Mouse (Mus musculus): ENCODE results near the gene Aif1l. TPM values are rescaled to one million over a fixed set of nuclear protein-coding genes. Genes with fewer than 3 reads are reported as not detected.
"Not testable (repeated sequence)": the region's sequence is repeated elsewhere in the genome, so short reads cannot be mapped to it uniquely, and the experiment has no call there.

Gene Aif1l
- polyA plus RNA-seq, 1 experiment from 2014 or later = 53.5 TPM

DNA sequence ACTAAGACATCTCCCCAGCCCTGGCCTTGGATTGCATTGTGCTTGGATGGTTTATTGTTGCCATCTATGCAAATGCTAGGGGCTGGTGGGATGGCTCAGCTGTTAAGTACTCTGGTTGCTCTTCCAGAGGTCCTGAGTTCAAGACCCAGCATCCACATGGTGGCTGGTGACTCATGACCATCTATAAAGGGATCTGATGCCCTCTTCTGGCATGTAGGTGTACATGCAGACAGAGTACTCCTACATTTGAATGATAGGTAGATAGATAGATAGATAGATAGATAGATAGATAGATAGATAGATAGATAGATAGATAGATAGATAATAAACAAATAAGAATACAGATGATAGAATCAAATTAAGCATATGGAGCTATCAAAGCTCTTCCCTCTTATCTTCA is 35.7 kb upstream of the Aif1l start:
- ATAC-seq (ENCODE audit: insufficient read depth, low FRiP score, low TSS enrichment); H3K27me3 ChIP-seq (ENCODE audit: control insufficient read depth, insufficient read depth, low read length); H3K36me3 ChIP-seq (ENCODE audit: control insufficient read depth, insufficient read depth, low read length); H3K27ac ChIP-seq (ENCODE audit: low read depth, low read length); H3K9ac ChIP-seq (ENCODE audit: low read length); H3K4me2 ChIP-seq (ENCODE audit: low read depth); H3K4me3 ChIP-seq (ENCODE audit: low read depth, low read length); H3K9me3 ChIP-seq (ENCODE audit: control insufficient read depth, low read length); H3K4me1 ChIP-seq (ENCODE audit: control insufficient read depth, insufficient read depth, low read length); DNase-seq (ENCODE audit: low spot score): not testable (repeated sequence)

- ATAC-seq (ENCODE audit: insufficient read depth, low FRiP score, low TSS enrichment) (no peak), DNase-seq (ENCODE audit: low spot score) (peak; percentile 84)
- Histone ChIP-seq H3K4me3 (ENCODE audit: low read depth, low read length) (no peak overlapping the region), H3K4me2 (ENCODE audit: low read depth) (no peak overlapping the region), H3K4me1 (ENCODE audit: control insufficient read depth, insufficient read depth, low read length) (no peaks in the 10 kb centered on the region), H3K27ac (ENCODE audit: low read depth, low read length) (no peak overlapping the region), H3K27me3 (ENCODE audit: control insufficient read depth, insufficient read depth, low read length) (no peaks in the 10 kb centered on the region), H3K9me3 (ENCODE audit: control insufficient read depth, low read length) (no peaks in the 10 kb centered on the region), H3K9ac (ENCODE audit: low read length) (no peak overlapping the region), H3K36me3 (ENCODE audit: control insufficient read depth, insufficient read depth, low read length) (no peaks in the 10 kb centered on the region)
- 22% methylated on average over 4 of the region's 4 CpGs for WGBS
Measured at GRCm38 (mm10) chr2:31915112-31915511, 34.8 kb upstream of the Aif1l start.

DNA sequence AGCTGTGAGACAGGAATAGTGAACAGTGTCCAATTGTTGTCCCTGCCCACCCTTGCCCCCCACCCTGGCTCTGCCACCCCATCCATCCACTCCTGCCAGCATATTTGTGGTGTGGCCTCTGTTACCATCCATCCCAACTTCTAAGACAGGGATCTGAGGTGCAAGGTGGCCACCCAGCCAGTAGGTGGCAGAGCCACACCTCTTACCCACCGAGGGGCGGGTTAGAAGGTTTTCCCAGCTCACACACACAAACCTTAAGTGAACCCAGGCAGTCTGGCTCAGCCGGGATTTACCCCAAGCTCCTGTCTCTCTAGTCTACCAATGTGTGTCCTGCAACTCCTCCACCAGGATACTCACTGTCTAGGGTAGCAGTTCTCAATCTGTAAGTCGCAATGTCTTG is 32.3 kb upstream of the Aif1l start:
- H3K36me3 ChIP-seq (ENCODE audit: control insufficient read depth, insufficient read depth, low read length) = no peaks in the 10 kb centered on the region
- H3K4me3 ChIP-seq (ENCODE audit: low read depth, low read length) = no peak overlapping the region
- 27% methylated on average over 4 of the region's 4 CpGs for WGBS
- no peak overlapping the region for H3K9ac ChIP-seq (ENCODE audit: low read length)
- H3K4me2 ChIP-seq (ENCODE audit: low read depth) = no peak overlapping the region
- H3K4me1 ChIP-seq (ENCODE audit: control insufficient read depth, insufficient read depth, low read length) = no peaks in the 10 kb centered on the region
- no peak for ATAC-seq (ENCODE audit: insufficient read depth, low FRiP score, low TSS enrichment)
- H3K27ac ChIP-seq (ENCODE audit: low read depth, low read length) = no peak overlapping the region
- H3K27me3 ChIP-seq (ENCODE audit: control insufficient read depth, insufficient read depth, low read length) = no peaks in the 10 kb centered on the region
- no peaks in the 10 kb centered on the region for H3K9me3 ChIP-seq (ENCODE audit: control insufficient read depth, low read length)
- peak; percentile 45 for DNase-seq (ENCODE audit: low spot score)

DNA sequence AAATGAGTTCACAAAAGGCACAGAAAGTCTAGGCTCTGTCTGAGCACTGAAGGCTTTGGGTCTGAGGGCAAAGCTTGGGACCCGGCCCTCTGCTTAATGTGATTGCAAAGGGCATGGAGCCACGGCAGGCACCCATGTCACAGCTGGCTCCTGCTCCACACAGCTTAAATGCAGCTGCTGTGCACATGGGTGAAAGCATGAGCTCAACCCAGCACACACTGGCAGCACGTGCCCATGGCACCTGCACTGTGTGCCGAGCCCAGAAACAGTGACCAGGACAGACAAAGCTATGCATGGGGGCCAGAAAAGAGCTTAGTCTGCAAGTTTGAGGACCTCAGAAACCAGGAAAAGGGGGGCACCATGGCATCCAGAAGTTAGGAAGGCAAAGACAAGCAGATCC is 26.3 kb upstream of the Aif1l start:
- Histone ChIP-seq H3K27ac (ENCODE audit: low read depth, low read length) (no peak overlapping the region), H3K27me3 (ENCODE audit: control insufficient read depth, insufficient read depth, low read length) (no peaks in the 10 kb centered on the region), H3K4me1 (ENCODE audit: control insufficient read depth, insufficient read depth, low read length) (no peaks in the 10 kb centered on the region), H3K9ac (ENCODE audit: low read length) (no peak overlapping the region), H3K36me3 (ENCODE audit: control insufficient read depth, insufficient read depth, low read length) (no peaks in the 10 kb centered on the region), H3K4me3 (ENCODE audit: low read depth, low read length) (no peak overlapping the region), H3K4me2 (ENCODE audit: low read depth) (no peak overlapping the region), H3K9me3 (ENCODE audit: control insufficient read depth, low read length) (no peaks in the 10 kb centered on the region)
- no peak for DNase-seq (ENCODE audit: low spot score)
- 90% methylated on average over 4 of the region's 4 CpGs for WGBS
- ATAC-seq (ENCODE audit: insufficient read depth, low FRiP score, low TSS enrichment) = no peak

DNA sequence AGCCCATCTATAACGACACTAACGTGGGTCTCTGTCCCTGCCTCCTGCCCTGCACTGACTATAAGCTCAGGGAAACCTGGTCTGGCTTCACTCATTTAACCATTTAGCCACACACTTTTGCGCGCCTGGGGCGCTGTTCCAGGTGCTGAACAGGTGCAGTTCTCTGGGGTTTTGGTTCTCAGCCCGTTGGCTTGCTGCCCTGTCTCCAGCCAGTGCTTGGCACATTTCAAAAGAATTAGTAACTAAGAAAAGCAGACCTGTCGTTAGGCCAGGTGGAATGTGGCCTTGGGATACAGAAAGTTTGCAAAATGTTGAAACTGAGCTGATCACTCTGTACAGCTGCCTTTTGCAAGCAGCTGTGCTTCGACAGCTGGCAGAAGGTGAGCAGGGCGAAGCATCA is 25.1 kb upstream of the Aif1l start:
- 34% methylated on average over 9 of the region's 9 CpGs for WGBS
- no peak for DNase-seq (ENCODE audit: low spot score)
- no peak overlapping the region for H3K9ac ChIP-seq (ENCODE audit: low read length)
- ATAC-seq (ENCODE audit: insufficient read depth, low FRiP score, low TSS enrichment) = no peak
- H3K36me3 ChIP-seq (ENCODE audit: control insufficient read depth, insufficient read depth, low read length) = no peaks in the 10 kb centered on the region
- no peaks in the 10 kb centered on the region for H3K27me3 ChIP-seq (ENCODE audit: control insufficient read depth, insufficient read depth, low read length)
- H3K9me3 ChIP-seq (ENCODE audit: control insufficient read depth, low read length) = no peaks in the 10 kb centered on the region
- no peak overlapping the region for H3K4me2 ChIP-seq (ENCODE audit: low read depth)
- H3K27ac ChIP-seq (ENCODE audit: low read depth, low read length) = no peak overlapping the region
- no peak overlapping the region for H3K4me3 ChIP-seq (ENCODE audit: low read depth, low read length)
- no peaks in the 10 kb centered on the region for H3K4me1 ChIP-seq (ENCODE audit: control insufficient read depth, insufficient read depth, low read length)

DNA sequence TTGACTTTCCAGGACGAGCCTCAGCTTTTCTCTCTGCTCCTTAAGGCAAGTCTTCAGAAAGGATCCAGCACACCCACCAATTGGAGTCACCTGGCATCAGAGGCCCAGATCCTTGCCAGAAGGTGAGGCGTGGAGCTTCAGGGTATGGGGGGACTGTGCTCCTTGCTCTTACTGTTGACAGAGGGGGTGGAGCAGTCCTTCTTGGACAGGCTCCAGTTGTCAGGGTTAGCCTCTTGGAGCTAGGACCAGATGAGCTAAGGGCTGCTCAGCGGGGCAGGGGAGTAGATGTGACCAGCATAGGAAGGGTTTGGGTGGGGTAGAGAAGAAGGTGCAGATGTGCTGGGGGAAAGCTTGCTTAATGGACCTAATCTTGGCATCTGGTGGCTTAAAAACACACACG is 24.0 kb upstream of the Aif1l start:
- DNase-seq (ENCODE audit: low spot score) = no peak
- no peaks in the 10 kb centered on the region for H3K27me3 ChIP-seq (ENCODE audit: control insufficient read depth, insufficient read depth, low read length)
- H3K36me3 ChIP-seq (ENCODE audit: control insufficient read depth, insufficient read depth, low read length) = no peaks in the 10 kb centered on the region
- H3K4me2 ChIP-seq (ENCODE audit: low read depth) = no peak overlapping the region
- 71% methylated on average over 4 of the region's 4 CpGs for WGBS
- H3K9me3 ChIP-seq (ENCODE audit: control insufficient read depth, low read length) = no peaks in the 10 kb centered on the region
- no peaks in the 10 kb centered on the region for H3K4me1 ChIP-seq (ENCODE audit: control insufficient read depth, insufficient read depth, low read length)
- H3K9ac ChIP-seq (ENCODE audit: low read length) = no peak overlapping the region
- no peak for ATAC-seq (ENCODE audit: insufficient read depth, low FRiP score, low TSS enrichment)
- no peak overlapping the region for H3K27ac ChIP-seq (ENCODE audit: low read depth, low read length)
- H3K4me3 ChIP-seq (ENCODE audit: low read depth, low read length) = no peak overlapping the region

DNA sequence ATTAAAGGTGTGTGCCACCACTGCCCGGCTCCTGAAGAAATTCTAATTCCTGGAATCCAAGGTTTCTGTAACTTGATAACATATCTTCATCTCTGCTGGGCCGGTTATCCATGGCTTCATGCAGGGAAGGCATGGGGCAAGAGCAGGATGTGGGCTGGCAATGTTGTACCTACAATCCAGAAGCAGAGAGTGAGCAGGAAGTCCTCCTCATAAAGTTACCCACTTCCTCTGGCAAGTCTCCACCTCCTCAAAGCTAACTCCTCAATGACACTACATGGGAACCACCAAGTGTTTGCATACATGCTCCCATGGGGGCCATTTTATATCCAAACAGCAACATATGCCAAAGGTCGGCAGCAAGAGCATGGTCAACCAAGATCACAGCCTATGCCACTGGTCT is 20.3 kb upstream of the Aif1l start:
- ATAC-seq (ENCODE audit: insufficient read depth, low FRiP score, low TSS enrichment) (no peak), DNase-seq (ENCODE audit: low spot score) (no peak)
- WGBS = 87% methylated on average over 3 of the region's 3 CpGs
- Histone ChIP-seq H3K4me2 (ENCODE audit: low read depth) (no peak overlapping the region), H3K4me1 (ENCODE audit: control insufficient read depth, insufficient read depth, low read length) (no peaks in the 10 kb centered on the region), H3K9ac (ENCODE audit: low read length) (no peak overlapping the region), H3K9me3 (ENCODE audit: control insufficient read depth, low read length) (no peaks in the 10 kb centered on the region), H3K4me3 (ENCODE audit: low read depth, low read length) (no peak overlapping the region), H3K27ac (ENCODE audit: low read depth, low read length) (no peak overlapping the region), H3K36me3 (ENCODE audit: control insufficient read depth, insufficient read depth, low read length) (no peaks in the 10 kb centered on the region), H3K27me3 (ENCODE audit: control insufficient read depth, insufficient read depth, low read length) (no peaks in the 10 kb centered on the region)

GRCm38 (mm10) chr2:31934551-31934950 is 15.4 kb upstream of the Aif1l start:
- WGBS = 14% methylated on average over 4 of the region's 4 CpGs
- no peaks in the 10 kb centered on the region for H3K9me3 ChIP-seq (ENCODE audit: control insufficient read depth, low read length)
- no peaks in the 10 kb centered on the region for H3K36me3 ChIP-seq (ENCODE audit: control insufficient read depth, insufficient read depth, low read length)
- DNase-seq (ENCODE audit: low spot score) = no peak
- no peak overlapping the region for H3K4me3 ChIP-seq (ENCODE audit: low read depth, low read length)
- H3K4me2 ChIP-seq (ENCODE audit: low read depth) = no peak overlapping the region
- no peak overlapping the region for H3K27ac ChIP-seq (ENCODE audit: low read depth, low read length)
- no peak for ATAC-seq (ENCODE audit: insufficient read depth, low FRiP score, low TSS enrichment)
- no peaks in the 10 kb centered on the region for H3K4me1 ChIP-seq (ENCODE audit: control insufficient read depth, insufficient read depth, low read length)
- no peaks in the 10 kb centered on the region for H3K27me3 ChIP-seq (ENCODE audit: control insufficient read depth, insufficient read depth, low read length)
- no peak overlapping the region for H3K9ac ChIP-seq (ENCODE audit: low read length)

GRCm38 (mm10) chr2:31935054-31935453 is 14.9 kb upstream of the Aif1l start:
- no peak overlapping the region for H3K27ac ChIP-seq (ENCODE audit: low read depth, low read length)
- DNase-seq (ENCODE audit: low spot score) (no peak), ATAC-seq (ENCODE audit: insufficient read depth, low FRiP score, low TSS enrichment) (no peak)
- H3K4me2 ChIP-seq (ENCODE audit: low read depth) = no peak overlapping the region
- 9% methylated on average over 4 of the region's 4 CpGs for WGBS
- H3K9ac ChIP-seq (ENCODE audit: low read length) = no peak overlapping the region
- H3K27me3 ChIP-seq (ENCODE audit: control insufficient read depth, insufficient read depth, low read length) = no peaks in the 10 kb centered on the region
- no peaks in the 10 kb centered on the region for H3K9me3 ChIP-seq (ENCODE audit: control insufficient read depth, low read length)
- no peaks in the 10 kb centered on the region for H3K36me3 ChIP-seq (ENCODE audit: control insufficient read depth, insufficient read depth, low read length)
- no peaks in the 10 kb centered on the region for H3K4me1 ChIP-seq (ENCODE audit: control insufficient read depth, insufficient read depth, low read length)
- no peak overlapping the region for H3K4me3 ChIP-seq (ENCODE audit: low read depth, low read length)

All from neural tube, embryonic 11.5 days (tissue).